Mouse (Mus musculus): Measurements from ENCODE around the gene Nfatc3. TPM values are rescaled to one million over a fixed set of nuclear protein-coding genes. Genes with fewer than 3 reads are reported as not detected.
A peak's percentile ranks its signal among the peaks of the same experiment; 100 is the strongest.

Gene Nfatc3
- total RNA-seq, 2 experiments from 2014 or later: 52.0 to 52.7 TPM

DNA sequence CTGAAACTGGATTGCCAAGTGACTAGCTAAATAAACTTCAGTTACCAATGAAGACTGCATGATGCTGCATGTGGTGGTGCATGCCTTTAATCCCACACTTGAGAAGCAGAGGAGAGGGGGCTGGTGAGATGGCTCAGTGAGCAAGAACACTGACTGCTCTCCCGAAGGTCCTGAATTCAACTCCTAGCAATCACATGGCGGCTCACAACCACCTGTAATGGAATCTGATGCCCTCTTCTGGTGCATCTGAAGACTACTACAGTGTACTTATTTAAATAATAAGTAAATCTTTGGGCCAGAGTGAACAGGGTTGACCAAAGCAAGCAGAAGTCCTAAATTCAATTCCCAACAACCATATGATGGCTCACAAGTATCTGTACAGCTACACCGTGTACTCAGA lies 64.8 kb downstream of the Nfatc3 start:
- DNase-seq (ENCODE audit: low spot score in 2 of 2): no peak

DNA sequence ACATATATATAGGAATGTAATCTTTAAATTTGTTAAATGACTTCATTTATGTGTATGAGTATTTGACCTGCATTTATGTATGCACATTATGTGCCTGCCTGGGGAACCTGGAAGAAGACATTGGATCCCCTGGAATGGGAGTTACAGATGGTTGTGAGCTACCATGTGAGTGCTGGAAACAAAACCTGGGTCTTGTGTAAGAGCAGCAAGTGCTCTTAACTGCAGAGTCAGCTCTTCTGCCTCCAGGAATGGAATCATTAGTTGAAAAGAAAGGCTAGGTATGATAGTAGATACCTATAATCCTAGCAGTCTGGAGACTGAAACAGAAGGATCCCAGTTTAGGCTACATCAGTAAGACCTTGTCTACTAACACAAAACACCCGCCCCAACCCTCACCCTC lies 67.4 kb downstream of the Nfatc3 start:
- no peak for DNase-seq (ENCODE audit: low spot score in 2 of 2)

DNA sequence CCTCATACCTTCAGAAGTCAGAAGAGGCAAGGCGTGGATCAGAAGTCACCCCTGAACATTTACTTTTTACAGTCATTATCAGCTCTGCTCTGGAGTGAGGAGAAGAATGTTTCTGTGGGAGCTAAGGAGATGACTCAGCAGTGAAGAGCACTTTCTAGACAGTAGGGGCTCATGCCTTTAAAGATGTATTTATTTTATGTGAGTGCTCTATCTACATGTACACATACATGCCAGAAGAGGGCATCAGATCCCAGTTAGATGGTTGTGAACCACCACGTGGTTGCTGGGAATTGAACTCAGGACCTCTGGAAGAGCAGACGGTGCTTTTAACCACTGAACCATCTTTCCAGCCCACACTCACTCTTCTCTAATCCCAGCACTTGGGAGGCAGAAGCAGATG lies 68.4 kb downstream of the Nfatc3 start:
- DNase-seq (ENCODE audit: low spot score in 2 of 2): no peak

DNA sequence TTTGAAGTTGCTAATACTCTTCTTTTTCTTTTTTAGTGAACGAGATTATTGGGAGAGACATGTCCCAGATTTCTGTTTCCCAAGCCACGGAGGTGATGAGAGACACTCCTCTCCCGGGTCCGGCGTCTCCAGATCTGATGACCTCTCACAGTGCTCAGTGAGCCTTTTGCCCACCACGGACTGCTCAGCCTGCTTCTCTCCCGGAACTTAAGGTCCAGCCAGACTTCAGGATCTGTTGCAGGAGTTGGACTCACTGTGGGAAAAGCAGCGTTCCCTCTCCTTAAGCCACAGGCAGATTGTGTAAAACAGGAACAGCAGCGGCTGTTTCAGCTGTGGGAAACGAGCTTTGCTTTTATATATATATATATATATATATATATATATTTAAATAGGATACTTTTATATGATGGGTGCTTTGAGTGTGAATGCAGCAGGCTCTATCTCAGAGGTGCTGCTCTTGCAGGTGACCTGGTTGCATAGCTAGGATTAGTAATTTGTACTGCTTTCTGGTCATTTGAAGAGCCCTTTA lies 69.3 kb downstream of the Nfatc3 start:
- DNase-seq (ENCODE audit: low spot score in 2 of 2): no peak

DNA sequence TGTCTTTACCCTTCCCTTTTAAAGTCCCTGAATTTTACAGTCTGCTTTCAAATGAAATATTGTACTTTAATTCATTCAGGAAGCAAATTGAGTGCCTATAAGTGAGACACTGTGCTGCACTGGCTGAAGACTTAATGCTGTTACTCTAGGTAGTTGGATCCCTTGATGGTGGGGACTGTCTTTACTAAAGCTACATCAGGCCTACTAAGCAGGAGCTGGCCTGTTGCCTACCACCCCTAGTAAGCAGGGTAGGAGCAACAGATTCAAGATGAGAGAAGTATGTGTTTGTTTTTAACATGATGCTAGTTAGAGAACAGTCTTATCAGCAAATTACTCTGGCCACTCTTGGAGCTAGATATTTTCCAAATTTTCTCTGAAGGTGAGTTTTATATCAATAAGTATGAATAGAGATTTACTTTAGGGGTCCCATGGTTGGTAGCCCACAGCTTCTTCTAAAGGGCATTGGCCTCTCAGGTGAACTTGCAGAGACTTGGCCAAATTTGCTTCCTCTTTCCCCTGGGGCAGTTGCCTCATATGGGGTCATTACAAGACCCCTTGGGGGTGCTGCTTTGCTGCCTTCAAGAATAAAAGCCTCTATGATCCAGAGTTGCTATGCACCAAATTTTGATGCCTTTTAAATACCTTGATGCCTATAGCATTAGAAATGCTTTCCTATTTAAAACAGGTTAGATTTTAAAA lies 70.7 kb downstream of the Nfatc3 start:
- DNase-seq (ENCODE audit: low spot score in 2 of 2): no peak

DNA sequence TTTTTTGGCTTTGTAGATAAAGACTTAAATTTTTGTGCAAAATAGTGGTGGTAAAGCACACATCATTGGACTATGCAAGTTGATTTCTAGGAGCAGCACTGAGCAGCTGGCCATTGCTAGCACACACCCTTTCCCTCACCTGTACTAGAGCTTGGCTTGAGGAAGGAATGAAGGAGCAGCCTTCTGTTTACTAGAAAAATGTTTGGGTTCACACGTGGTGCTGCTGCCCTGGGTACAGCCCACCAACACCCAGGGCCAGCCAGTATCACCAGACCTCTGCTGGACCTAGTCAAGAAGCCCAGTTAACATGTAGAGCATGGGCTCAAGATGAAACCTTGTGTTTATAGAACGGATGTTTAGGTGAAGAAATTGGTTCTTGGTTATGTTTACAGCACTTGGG lies 71.4 kb downstream of the Nfatc3 start:
- DNase-seq (ENCODE audit: low spot score in 2 of 2): no peak

DNA sequence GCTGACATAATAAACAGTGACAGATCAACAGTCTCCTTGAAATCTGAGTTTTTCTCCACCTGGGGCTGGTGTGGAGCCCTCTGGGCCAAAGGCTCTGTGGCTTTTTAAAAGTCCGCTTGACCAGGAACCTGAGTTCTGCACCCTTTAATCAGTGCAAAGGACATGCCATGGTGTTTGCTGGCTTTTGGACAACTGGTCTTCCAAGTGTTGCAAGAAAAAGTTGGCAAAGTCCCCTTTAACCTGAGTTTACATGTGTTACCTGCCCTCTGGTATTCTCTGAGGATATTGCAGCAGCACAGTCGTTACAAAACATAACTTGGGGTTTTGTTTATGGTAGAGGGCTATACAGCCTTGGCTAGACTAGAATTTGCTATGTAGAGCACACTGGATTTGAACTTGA lies 71.9 kb downstream of the Nfatc3 start:
- DNase-seq (ENCODE audit: low spot score in 2 of 2): no peak

DNA sequence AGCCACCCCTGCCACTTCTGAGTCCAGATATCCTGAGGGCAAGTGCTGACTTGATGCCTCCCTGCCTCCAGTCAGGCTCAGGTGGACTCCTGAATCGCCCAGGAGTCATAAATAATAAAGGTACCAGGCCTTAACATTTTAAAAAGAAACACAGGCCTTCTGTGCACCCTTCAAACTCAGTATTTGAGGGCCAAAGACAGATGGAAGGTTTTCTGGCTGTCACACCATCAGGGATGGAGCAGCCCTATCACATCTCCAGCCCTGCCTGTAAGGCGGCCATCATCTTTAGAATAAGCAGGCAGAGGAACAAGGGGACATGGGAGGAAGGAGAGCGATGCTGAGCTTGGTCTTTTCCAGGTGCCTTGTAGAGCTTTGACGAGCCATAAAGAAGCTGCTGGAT lies 72.4 kb downstream of the Nfatc3 start:
- no peak for DNase-seq (ENCODE audit: low spot score in 2 of 2)

DNA sequence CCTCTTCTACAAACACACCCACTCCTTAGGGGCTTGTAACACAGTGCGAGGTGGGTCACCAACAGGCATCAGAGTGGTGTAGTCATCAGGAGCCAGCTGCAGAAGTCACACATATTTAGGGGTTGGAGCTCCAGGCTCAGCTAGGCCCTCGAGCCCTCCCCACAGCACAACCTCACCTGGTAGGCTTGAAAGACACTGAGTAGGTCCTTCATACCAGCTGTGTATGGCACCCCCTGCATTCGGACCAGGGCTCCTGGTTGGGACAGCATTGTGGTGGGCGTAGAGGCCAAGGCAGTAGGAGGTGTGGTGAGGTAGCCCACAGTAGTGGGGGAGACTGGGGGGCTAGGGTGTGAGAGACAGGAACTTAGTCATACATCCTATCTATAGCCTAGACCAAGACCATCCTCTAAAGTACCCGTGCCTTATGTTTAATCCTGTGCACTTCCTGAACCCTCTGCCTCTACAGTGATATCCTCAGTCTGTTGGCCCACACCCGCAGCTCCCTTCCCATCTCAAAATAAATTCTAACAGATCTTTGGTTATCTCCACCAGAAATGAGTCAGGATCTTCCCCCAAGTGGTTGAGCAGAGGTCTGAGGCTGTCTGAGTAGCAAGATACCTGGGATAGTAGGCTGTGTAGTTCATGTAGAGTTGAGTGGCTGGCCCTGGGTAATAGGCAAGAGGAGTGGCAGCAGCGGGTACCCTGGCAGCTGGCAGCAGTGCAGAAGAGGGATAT lies 73.0 kb downstream of the Nfatc3 start:
- DNase-seq (ENCODE audit: low spot score in 2 of 2): no peak

DNA sequence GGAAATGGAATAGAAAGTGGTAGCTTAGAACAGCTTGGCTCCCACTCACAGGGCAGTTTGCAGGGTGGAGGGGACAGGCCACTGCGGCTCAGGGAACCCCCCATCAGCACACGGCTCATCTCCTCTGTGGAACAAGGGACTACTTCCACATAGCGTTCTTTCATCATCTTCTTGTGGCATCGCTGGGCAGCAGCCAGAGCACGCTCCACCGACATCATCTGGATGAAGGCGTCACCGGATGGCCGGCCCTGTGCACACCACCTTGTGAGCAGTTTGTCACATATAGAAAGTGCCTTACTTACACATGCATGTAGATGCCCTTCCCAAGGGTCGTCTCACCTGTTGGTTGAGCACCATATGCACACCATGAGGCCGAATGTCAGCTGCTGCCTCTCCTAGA lies 73.7 kb downstream of the Nfatc3 start:
- DNase-seq (ENCODE audit: low spot score in 2 of 2): no peak

DNA sequence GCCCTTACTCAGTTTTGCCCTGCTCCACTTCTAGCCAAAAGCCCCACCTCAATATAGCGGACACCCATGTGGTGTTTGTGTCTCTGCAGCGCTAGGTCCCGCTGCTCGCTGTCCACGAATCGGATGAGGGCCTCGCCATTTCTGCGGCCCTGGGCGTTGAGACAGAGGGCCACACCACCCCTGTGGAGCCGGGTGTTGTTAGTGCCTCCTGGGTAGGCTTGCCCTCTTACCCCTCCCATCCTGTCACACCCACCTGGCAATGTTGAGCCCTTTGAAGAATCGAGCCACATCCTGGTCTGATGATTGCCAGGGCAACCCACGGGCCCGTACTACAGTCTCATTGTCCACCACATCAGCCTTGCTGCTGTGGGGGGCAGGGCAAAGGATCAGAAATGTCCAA lies 74.9 kb downstream of the Nfatc3 start:
- DNase-seq (ENCODE audit: low spot score in 2 of 2): no peak

DNA sequence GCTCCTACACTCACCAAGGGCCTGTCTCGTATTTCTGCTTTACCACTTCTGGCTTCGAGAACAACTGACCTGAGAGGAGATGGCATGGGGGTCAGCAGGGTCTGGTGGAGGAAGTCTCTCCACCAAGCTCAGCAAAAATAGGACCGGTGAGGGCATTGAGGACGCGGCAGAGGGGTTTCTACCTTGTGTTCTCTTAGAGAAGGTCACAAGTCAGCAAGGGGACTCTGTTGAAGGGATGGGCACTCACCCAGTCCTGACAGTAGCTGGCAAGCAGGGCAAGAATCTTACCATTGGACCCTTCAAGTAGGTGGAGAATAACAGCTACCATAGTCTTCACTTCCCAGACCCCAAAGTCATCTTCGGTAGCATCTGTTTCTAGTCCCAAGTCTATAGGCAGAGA lies 75.3 kb downstream of the Nfatc3 start:
- no peak for DNase-seq (ENCODE audit: low spot score in 2 of 2)

DNA sequence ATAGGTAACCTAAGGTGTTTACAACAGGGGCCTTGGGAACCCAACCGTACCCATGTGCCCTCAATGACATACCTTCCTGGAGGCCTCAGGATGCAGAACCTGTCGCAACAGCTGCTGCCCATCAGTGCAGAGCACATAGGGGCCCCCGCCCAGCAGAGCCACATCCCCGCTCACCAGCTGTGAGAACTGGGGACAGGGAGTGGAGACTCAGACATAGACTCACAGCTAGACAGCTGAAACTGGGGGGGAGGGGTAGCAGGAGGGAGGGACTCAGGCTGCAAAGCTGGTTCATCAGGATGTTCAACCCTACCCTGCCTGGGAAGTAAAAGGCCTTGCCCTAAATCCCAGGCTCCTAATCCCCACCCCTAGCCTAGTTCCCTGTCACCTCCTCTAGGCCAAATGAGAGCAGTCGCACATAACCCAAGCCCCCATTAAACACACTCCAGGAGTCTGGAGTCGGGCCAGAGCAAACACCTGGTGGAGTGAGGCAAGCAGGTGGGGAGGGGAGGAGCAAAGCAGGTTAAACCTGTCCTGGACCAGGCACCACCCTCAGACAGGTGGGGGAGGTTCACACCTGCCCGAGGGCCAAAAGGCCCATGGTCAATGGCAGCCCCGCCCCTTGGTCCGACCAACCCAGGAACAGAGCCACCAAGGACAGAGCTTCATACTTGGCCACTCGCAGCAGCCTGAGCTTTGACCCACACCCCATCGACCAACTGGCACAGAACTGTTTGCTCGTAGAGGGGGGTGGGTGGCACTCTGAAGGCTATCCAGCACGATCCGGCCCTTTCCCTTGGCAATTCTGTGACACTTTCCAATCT lies 76.3 kb downstream of the Nfatc3 start:
- no peak for DNase-seq (ENCODE audit: low spot score in 2 of 2)

DNA sequence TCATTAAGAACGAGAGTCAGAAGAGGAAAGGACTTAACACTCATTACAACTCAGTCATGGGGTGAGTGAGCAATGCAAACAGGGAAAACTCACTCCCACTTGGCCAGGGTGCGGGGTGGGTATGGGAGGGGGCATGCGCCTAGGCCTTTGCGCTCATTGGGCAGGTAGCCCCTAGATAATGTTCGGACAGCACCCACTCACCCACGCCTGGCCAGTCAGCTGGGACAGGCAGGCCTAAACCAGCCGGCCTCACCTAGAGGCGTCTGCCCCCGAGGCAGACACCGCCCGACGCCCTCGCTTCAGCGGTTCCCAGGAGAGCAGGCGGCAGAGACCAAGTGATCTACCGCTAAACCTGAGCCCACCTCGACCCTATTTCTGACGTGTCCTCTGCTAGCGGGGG lies 77.0 kb downstream of the Nfatc3 start:
- no peak for DNase-seq (ENCODE audit: low spot score in 2 of 2)

DNA sequence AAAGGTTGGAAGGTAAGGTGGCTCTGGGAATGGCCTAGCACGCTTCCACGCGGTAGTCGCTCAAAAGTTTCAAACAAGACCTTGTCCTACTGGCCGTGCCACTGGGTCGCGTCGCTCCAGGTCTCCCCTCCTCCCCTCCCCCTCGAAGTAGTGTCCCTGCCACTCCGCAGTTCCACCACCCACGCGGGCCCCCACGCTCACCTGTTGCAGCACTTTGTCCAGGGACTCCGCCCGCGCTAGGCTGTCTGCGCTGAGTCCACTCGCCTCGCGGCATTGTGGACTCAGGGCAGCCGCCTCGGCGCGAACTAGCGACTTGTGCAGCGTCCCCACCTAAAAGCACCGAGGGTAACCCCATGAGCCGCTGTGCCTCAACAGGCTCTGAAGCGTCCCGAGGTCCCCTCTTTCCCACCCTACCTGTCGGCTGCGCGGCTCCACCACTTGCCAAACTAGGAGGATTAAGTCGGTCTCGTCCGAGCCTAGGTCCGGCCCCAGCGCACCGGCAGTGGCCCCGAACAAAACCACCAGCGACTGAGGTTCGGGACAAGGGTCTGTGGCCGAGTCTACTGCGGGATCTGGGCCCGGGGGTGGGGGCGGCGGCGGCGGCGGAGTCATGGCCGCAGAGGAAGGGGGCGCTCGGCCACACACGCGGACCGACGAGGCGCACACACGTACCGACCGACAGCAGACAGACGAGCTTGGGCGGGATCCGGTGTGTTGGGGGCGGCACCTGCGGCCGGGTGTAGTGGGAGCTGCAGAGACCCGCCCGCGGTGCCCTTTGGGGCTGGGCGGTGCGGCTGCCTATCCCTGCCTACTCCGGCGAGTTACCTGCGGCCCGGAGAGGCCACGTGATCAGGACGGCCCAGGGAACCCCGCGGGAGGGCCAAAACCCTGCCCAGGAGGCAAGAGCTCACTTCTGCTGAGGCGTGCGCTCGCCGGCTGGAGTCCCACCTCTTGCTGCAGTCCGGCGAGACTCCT lies 77.8 kb downstream of the Nfatc3 start, which contains the start of gene Esrp2:
TSS of gene Esrp2 (minus strand) at position 819 of the 975 bp plus-strand sequence.
- no peak for DNase-seq (ENCODE audit: low spot score in 2 of 2)

DNA sequence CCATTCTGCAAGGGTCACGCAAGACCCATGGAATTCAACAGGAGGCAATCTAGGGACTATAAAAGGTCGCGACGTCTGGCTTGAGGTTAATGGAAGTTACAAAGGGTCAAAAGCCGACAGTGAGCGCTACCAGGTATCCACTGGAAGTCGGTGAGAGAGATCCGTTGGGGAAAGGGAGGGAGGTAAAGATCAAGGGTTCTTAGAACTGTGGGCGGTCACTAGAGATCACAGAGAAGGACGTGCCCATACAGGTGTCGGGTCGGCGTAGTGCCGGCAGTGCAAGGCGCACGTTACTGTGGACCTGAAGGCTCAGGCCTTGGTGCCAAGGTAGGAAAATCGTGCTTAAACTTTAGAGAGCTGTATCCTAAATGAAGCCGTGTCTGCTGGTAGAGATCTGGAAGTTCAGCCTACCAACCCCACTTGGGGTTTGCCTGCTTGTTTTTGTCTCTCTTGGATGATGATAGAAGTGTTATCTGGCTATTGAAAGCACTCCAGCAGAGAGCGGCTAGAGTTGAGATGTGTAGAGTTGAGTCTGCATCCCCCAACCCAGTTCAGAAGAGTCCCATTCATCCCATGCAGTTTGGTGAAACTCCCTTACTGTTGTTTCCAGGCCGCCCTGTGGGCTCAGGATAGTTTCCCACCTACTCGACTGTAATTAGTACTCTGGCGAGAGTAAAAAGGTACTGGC lies 78.7 kb downstream of the Nfatc3 start:
- DNase-seq (ENCODE audit: low spot score in 2 of 2): no peak

DNA sequence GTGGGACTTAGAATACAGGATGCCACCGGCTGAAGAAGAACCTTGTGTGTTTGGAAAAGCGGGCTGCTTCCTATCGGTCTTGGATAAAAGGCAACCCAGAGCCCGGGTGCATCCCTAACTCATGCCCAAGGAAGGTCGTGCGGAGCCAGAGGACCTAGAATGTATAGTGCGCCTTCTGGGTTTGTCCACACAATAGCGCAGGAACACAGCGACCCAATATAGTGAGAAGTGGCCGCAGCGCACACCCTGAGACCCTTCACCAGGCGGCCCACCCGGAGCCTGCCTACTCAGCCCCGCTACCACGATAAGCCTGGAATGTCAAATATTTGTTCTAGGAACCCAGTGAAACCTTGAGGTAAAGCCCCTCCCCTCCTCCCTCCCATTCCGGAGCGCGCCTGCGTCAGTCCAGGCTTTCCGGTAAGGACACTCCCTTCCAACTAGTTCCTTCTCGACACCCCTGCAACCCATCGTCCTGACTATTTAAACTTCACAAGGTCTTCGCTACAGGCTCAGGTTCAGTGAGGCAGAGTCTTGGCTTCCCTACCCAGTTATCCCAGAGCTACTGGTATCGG lies 79.4 kb downstream of the Nfatc3 start:
- DNase-seq (ENCODE audit: low spot score in 2 of 2): no peak

DNA sequence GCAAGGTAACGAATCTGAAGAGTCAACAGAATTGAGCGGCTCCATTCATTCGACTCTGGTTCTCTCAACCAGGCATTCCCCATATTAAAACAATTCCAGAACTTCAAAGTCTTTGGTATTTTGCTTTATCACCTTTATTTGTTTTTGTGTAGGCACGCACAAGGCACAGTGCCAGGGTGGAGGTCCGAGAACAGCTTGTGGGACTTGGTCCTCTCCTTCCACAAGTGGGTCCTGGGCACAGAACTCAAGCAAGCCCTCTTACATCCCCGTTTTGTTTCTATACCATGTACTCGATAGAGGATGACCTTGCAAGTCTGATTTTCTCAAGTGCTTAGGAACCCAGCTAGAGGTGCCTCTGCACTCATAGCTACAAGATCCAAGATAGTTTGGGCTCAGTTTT lies 80.0 kb downstream of the Nfatc3 start:
- DNase-seq (ENCODE audit: low spot score in 2 of 2): no peak

DNA sequence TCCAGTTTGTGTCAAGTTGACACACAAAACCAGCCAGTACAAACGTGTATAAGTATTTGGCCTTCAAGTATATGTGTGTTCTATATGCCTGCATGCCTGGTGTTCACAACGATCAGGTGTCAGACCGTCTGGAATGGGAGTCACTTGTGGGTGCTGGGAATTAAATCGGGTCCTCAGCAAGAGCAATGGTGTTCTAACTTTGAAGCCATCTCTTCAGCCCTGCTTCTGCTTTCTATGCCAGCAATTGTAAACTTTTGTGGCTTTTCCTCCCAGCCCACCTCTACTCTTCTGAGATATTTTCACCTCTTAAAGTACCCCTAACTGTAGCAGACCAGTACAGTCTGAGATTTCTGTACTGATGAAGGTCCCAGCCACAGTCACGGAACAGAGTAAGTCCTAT lies 81.6 kb downstream of the Nfatc3 start:
- DNase-seq (ENCODE audit: low spot score in 2 of 2): no peak

DNA sequence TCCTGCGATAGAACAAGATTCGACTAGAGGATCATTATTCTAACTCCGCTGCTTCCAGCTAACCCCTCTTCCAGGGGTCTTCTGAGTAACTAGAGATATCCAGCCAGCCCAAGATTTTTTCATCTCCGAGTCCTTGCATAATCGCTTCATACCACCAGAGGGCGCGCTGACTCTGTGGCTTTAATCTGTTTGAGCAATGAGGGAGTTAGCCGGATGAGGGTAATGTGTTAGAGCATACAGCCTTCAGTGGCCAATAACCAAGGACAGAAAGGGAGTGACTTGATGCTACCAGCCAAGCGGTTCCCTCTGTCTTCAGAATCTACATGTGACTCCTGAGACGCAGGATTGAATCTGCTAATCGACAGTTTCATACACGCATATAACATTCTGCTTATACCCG lies 82.1 kb downstream of the Nfatc3 start:
- DNase-seq (ENCODE audit: low spot score in 2 of 2): peak; percentile 67 to 73

All from adrenal gland, postnatal 4 days (tissue).